Mouse (Mus musculus) forebrain, embryonic 14.5 days (tissue): ENCODE measurements around the gene Nup188. TPM values are rescaled to one million over a fixed set of nuclear protein-coding genes. Genes with fewer than 3 reads are reported as not detected.

Experiments
- ATAC-seq: fragments of 200-750 bp; cut with Nextera tagmentation; 2 replicates; pipeline ENCODE4 v1.8.0; 2017; ENCODE audit warnings: mild to moderate bottlenecking, moderate library complexity
- DNase-seq: peaks from one replicate; pipeline ENCODE4 v3.0.0-alpha.2; 2015; ENCODE audit warnings: low spot score
- H3K27ac ChIP-seq: fragments of 300-500 bp; sonication (generic); 2 replicates; pipeline ENCODE4 v1.5.1; 2014; ENCODE audit warnings: low read depth, mild to moderate bottlenecking, control low read depth, low read length, moderate library complexity
- H3K27me3 ChIP-seq: fragments of 300-500 bp; sonication (generic); replicated peaks from 2 replicates; pipeline ENCODE4 v1.6.1; 2014; ENCODE audit warnings: low read length, control low read depth, mixed read lengths; ENCODE audit not compliant: control insufficient read depth, insufficient read depth
- H3K36me3 ChIP-seq: fragments of 300-500 bp; sonication (generic); 2 replicates; pipeline ENCODE4 v1.6.1; 2014; ENCODE audit warnings: low read length, control low read depth; ENCODE audit not compliant: control insufficient read depth, insufficient read depth
- H3K4me1 ChIP-seq: fragments of 300-500 bp; sonication (generic); 2 replicates; pipeline ENCODE4 v1.6.1; 2014; ENCODE audit warnings: antibody characterized with exemption, low read length, control low read depth; ENCODE audit not compliant: control insufficient read depth, insufficient read depth
- H3K4me2 ChIP-seq: fragments of 300-500 bp; sonication (generic); 2 replicates; pipeline ENCODE4 v1.6.1; 2014; ENCODE audit warnings: mild to moderate bottlenecking, control low read depth, low read length
- H3K4me3 ChIP-seq: fragments of 300-500 bp; sonication (generic); 2 replicates; pipeline ENCODE4 v1.5.1; 2014; ENCODE audit warnings: low read depth, low read length, control low read depth
- H3K9ac ChIP-seq: fragments of 300-500 bp; sonication (generic); 2 replicates; pipeline ENCODE4 v1.6.1; 2014; ENCODE audit warnings: mild to moderate bottlenecking, low read length, control low read depth, moderate library complexity
- H3K9me3 ChIP-seq: fragments of 300-500 bp; sonication (generic); replicated peaks from 2 replicates; pipeline ENCODE4 v1.6.1; 2016; ENCODE audit warnings: low read length, control low read depth, mixed read lengths; ENCODE audit not compliant: control insufficient read depth
- WGBS: fragments of 180-500 bp; shearing (Covaris S2); extraction: QIAGEN DNeasy Blood & Tissue Kit; methylation state at CpG from one replicate; pipeline ENCODE4 v1.1.7; 2014; 5-methylcytosine and 5-hydroxymethylcytosine counted together
- polyA plus RNA-seq: library from polyadenylated mRNA; unstranded; fragments of >200 nt; fragmentation: Nextera tagmentation; extraction: Ambion mirVana; gene quantifications from 2 replicates; pipeline ENCODE4 v1.2.1, GENCODE M21; 2014

The Nup188 gene
- polyA plus RNA-seq, 1 experiment from 2014 or later, result 25.6 TPM

DNA sequence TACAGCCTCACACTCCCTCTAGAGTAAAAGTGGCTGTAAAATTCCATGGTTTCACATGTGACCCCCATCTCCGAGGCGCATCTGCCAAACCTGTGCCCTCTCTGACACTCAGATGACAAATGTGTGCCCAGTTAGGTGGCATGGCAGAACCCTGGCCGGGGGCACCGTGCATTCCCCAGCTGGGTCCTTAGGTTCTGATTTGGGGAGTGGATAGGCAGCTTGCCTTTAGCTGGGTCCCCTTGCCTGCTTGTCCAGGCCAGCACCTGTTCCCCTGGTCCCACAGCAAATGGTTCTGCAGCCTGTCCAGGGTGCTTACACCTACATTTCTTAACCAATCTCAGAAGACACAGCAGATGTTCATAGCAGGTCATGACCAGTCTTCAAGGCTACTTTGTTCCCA is 42.8 kb upstream of the Nup188 start:
- H3K4me3 ChIP-seq, result no peak overlapping the region
- DNase-seq, result no peak
- ATAC-seq, result no peak
- WGBS, result 98% methylated on average over 4 of the region's 4 CpGs
- no peak overlapping the region for H3K9ac ChIP-seq
- peaks cover 12% of the 10 kb centered on the region for H3K4me1 ChIP-seq
- no peaks in the 10 kb centered on the region for H3K9me3 ChIP-seq
- H3K27ac ChIP-seq, result no peak overlapping the region
- H3K36me3 ChIP-seq, result peaks cover 63% of the 10 kb centered on the region
- H3K27me3 ChIP-seq, result no peaks in the 10 kb centered on the region
- H3K4me2 ChIP-seq, result no peak overlapping the region

DNA sequence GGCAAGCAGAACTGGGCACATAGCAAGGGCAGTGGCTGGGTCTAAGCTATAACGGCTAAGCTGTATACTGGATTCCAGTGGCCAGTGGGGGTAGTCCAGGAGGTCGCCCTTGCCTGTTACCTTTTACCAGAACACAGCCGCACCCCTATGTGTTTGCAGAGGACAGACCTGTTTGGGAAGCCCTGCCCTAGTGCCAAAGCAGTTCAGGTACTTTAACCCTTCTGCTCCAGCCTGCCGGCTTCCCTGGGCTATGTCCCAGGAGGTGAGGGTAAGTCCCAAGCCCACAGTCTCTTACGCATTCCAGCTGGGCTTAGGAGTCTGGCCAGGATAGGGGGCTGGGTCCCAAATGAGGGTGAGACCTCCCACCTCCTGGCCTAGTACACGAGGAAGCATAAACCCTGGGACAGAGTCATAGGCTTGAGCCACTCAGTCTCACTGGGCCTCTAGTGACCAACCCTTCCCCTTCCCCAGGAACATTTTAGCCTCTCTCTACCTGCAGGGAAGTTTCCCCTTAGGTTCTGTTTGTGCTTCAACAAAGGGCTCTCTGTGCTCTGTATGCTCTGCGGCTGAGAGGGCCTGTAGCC is 41.5 kb upstream of the Nup188 start:
- Histone ChIP-seq H3K4me2 (no peak overlapping the region), H3K9me3 (no peaks in the 10 kb centered on the region), H3K27me3 (no peaks in the 10 kb centered on the region), H3K4me1 (0 out of 2 replicates have a peak, but pooled peaks cover under 1% of the 10 kb centered on the region), H3K9ac (no peak overlapping the region), H3K27ac (no peak overlapping the region), H3K36me3 (peaks cover 76% of the 10 kb centered on the region), H3K4me3 (no peak overlapping the region)
- ATAC-seq (no peak), DNase-seq (no peak)
- WGBS, result 77% methylated on average over 7 of the region's 7 CpGs

DNA sequence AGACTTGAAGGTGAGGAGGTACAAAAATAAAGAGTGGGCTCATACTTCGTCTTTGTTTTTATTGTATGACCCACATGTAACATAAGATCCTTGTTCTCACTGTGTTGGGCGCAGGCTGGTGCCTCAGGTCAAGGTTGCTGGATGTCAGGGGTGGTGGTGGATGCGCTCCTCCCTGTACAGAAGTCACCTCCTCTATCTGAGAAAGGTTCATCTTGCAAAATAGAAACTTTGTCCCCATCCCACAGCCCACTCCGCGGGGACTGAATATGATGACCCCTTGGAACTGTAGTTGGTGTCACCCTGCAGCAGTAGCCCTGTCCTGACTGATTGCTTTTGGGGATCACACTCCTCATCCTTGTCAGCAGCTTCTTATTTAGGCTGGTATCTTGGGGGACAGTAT is 39.2 kb upstream of the Nup188 start:
- no peak for DNase-seq
- Histone ChIP-seq H3K9me3 (no peaks in the 10 kb centered on the region), H3K4me1 (no peaks in the 10 kb centered on the region), H3K27ac (no peak overlapping the region), H3K4me3 (no peak overlapping the region), H3K4me2 (no peak overlapping the region), H3K36me3 (peaks cover 70% of the 10 kb centered on the region), H3K27me3 (no peaks in the 10 kb centered on the region), H3K9ac (no peak overlapping the region)
- WGBS, result 96% methylated on average over 5 of the region's 5 CpGs
- no peak for ATAC-seq

DNA sequence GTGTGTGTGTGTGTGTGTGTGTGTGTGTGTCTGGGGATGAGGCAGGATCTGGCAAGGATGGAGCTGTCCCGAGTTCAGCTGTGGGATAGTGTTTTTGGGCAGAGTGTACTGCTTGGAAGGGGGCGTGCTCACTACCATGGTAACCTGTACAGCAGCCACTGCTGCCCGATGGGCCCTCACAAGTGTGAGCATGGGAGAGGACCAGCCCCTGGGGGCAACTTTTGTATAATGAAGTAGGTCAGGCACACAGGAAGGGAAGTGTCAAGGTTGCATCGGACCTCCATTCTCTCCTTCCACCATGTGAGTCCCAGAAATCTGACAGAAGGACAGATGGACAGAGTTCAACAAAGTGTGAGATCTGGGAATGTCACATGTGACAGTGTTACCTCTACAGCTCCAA is 38.5 kb upstream of the Nup188 start:
- ATAC-seq, result no peak
- WGBS, result 71% methylated on average over 4 of the region's 4 CpGs
- DNase-seq, result no peak

DNA sequence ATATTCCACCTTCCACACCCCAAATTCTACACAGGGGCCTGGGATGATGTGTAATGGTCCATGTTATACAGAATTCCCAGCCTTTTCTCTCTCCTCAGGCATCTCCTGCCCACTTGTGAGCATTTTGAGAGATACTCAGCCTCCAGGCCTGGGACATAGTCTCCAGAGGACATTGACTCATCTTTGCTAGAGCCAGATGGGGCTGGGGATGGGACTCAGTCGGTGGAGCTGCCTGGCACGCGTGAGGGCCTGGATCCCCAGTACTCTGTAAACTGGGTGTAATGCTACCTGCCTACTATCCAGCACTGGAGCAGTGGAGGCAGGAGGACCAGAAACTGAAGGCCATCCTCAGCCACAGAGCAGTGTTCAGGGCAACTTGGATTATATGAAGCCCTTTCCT is 37.0 kb upstream of the Nup188 start:
- no peak overlapping the region for H3K4me3 ChIP-seq
- 92% methylated on average over 3 of the region's 3 CpGs for WGBS
- no peak overlapping the region for H3K27ac ChIP-seq
- no peak overlapping the region for H3K9ac ChIP-seq
- ATAC-seq (no peak), DNase-seq (no peak)
- no peaks in the 10 kb centered on the region for H3K9me3 ChIP-seq
- H3K4me2 ChIP-seq, result no peak overlapping the region
- H3K36me3 ChIP-seq, result peaks cover 67% of the 10 kb centered on the region
- H3K27me3 ChIP-seq, result no peaks in the 10 kb centered on the region
- H3K4me1 ChIP-seq, result no peaks in the 10 kb centered on the region

More for the DNA sequence above, 38.5 kb upstream of the Nup188 start:
- no peak overlapping the region for H3K27ac ChIP-seq
- H3K36me3 ChIP-seq, result peaks cover 70% of the 10 kb centered on the region
- H3K4me2 ChIP-seq, result no peak overlapping the region
- no peaks in the 10 kb centered on the region for H3K9me3 ChIP-seq
- no peak overlapping the region for H3K4me3 ChIP-seq
- H3K4me1 ChIP-seq, result no peaks in the 10 kb centered on the region
- H3K9ac ChIP-seq, result no peak overlapping the region
- H3K27me3 ChIP-seq, result no peaks in the 10 kb centered on the region

DNA sequence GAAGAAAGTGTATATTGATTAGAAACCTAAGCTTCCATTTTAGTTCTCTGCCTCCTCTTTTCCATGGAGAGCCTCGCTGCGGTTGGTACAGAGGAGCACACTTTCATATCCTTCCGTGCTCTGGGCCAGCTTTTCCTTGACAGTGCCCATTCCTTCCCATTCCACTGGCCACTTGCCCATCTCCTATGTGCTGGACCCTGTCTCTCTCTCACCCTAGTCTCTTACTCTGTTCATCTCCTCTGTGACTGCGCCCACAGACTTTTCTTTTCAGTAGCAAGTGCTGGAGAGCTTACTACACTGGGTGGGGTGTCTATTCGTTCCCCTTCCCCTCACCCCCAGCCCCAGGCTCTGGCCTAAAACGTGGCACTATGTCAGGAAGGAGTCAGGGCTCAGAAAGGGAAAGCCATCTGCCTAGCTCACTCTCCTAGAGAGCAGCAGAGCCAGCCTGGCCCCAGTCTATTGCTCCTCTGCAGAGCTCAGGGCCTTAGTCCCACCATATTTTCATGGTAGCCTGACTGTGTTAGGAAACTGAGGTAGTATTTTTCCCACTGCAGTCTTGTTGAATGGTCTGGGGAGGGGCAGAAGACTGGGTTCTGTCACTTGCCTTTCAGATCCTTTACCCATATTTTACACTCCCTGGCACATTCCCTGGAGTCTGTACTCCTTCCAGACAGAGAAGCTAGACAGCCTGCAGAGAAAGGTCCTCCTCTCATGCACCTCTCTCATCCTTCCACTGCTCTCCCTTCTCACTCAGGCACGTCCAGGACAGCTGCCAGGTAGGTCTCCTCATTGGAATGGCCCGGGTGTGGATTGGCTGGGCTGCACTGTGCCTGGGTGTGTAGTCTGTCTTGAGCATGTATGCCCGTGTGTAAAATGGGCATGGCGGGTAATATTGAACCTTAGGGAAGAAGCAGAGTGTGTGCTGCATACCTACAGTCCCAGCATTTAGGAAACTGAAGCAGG is 35.8 kb upstream of the Nup188 start:
- Histone ChIP-seq H3K27me3 (no peaks in the 10 kb centered on the region), H3K36me3 (peaks cover 69% of the 10 kb centered on the region), H3K4me1 (no peaks in the 10 kb centered on the region), H3K4me3 (no peak overlapping the region), H3K27ac (no peak overlapping the region), H3K9ac (no peak overlapping the region), H3K4me2 (no peak overlapping the region), H3K9me3 (no peaks in the 10 kb centered on the region)
- DNase-seq, result no peak
- no peak for ATAC-seq
- WGBS, result 89% methylated on average over 10 of the region's 10 CpGs

DNA sequence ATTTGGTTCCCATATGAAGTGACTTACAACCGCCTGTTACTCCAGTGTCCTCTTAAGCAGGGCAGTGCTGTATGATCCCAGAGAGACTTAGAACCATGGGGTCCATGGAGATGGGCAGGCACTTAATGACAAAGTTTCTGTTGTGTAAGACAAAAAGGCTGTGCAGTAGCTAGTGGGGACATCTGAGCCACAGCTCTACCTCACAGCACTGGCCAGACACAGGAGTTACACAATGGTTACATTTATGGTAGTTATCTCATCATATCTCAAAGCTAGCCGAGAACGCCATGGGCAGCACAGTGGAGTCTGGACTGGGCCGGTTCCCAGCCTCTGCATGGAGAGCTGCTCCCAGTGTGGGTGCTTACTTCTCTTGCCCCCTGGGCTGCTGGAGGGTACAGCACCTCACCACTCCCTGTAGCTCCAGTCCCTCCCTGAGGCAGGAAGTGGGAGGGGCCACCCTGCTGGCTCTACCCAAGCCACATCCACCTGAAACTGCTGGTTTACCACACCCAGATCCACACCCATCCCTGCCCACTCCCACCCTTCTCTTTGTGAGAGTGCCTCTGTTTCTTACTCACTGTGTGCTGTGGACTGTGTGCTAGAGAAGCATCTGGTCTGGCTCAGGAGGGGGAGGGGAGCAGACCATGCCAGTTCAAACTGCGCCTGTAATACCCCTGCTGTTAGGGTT is 34.6 kb upstream of the Nup188 start:
- 85% methylated on average over 5 of the region's 5 CpGs for WGBS
- no peak overlapping the region for H3K4me2 ChIP-seq
- H3K27me3 ChIP-seq, result no peaks in the 10 kb centered on the region
- H3K4me3 ChIP-seq, result no peak overlapping the region
- H3K36me3 ChIP-seq, result peaks cover 73% of the 10 kb centered on the region
- H3K9me3 ChIP-seq, result no peaks in the 10 kb centered on the region
- H3K27ac ChIP-seq, result no peak overlapping the region
- ATAC-seq (no peak), DNase-seq (no peak)
- H3K4me1 ChIP-seq, result no peaks in the 10 kb centered on the region
- H3K9ac ChIP-seq, result no peak overlapping the region

DNA sequence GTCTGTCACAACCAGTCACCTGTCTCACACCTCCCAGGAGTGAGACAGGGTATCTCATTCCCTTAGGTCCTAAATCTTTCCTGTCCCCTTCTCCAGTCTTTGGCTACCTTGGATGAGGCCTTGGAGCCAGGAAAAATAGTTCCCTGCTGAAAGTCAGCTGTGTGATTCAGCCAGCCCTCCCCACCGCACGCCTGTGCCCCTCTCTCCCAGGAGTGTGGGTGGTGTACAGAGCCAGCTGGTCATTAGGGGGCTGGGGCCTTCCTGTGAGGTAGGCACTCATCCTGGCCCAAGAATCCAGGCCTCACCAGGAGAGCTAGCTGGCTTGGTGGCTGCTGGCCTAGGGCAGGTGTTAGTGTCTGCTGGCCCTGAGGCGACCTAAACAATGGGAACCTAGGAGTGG is 33.7 kb upstream of the Nup188 start:
- no peak overlapping the region for H3K27ac ChIP-seq
- peaks cover 83% of the 10 kb centered on the region for H3K36me3 ChIP-seq
- H3K27me3 ChIP-seq, result no peaks in the 10 kb centered on the region
- WGBS, result 83% methylated on average over 3 of the region's 3 CpGs
- no peak for ATAC-seq
- H3K9ac ChIP-seq, result no peak overlapping the region
- DNase-seq, result no peak
- no peak overlapping the region for H3K4me2 ChIP-seq
- no peak overlapping the region for H3K4me3 ChIP-seq
- no peaks in the 10 kb centered on the region for H3K4me1 ChIP-seq
- H3K9me3 ChIP-seq, result no peaks in the 10 kb centered on the region
